Mouse (Mus musculus) layer of hippocampus, adult 8-10 months (tissue): ENCODE measurements around the gene Slamf8. TPM values are rescaled to one million over a fixed set of nuclear protein-coding genes. Genes with fewer than 3 reads are reported as not detected.

Experiments used
- DNase-seq, 2 experiments: peaks; one replicate each; pipeline ENCODE4 v3.0.0; 2022; ENCODE audit warnings: low spot score in 2 of 2
- total RNA-seq, 4 experiments: library from RNA; stranded (reverse); gene quantifications; 2 replicates each; pipeline ENCODE4 v1.2.4; 2022

The Slamf8 gene
- total RNA-seq = under 1 TPM in 2 of 4 experiments, not detected in 2; 0.59 to 0.92 TPM

- DNase-seq = no peak
Measured at GRCm38 (mm10) chr1:172590385-172590784, at the start of gene Slamf8. TSS of gene Slamf8 (minus strand) at chr1:172590568.

GRCm38 (mm10) chr1:172638781-172639180, 48.4 kb upstream of the Slamf8 start:
- no peak for DNase-seq

- DNase-seq = no peak
Measured at GRCm38 (mm10) chr1:172637801-172638200, 47.4 kb upstream of the Slamf8 start.

DNA sequence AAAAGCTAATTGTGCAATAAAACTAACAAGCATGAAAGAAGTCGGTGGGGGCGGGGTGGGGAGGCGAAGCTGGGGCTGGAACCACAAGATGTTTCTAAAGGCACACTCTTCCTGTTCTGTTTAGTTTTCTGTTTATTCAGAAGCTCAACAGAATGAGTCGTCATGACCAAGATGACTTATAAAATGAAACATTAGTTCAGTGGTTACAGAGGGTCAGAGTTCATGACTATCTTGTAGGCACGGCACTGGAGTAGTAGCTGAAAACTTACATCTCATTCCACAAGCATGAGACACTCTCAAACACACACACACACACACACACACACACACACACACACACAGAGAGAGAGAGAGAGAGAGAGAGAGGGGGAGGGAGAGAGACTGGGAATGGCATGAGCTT, 45.9 kb upstream of the Slamf8 start:
- no peak for DNase-seq

- no peak for DNase-seq
Measured at GRCm38 (mm10) chr1:172635258-172635657, 44.9 kb upstream of the Slamf8 start.

GRCm38 (mm10) chr1:172634136-172634535, 43.8 kb upstream of the Slamf8 start:
- no peak for DNase-seq

- DNase-seq = peak; percentile 95 to 96
Measured at GRCm38 (mm10) chr1:172632451-172633326, 42.3 kb upstream of the Slamf8 start, which contains the start of gene Dusp23. TSS of gene Dusp23 (minus strand) at chr1:172632962.

DNA sequence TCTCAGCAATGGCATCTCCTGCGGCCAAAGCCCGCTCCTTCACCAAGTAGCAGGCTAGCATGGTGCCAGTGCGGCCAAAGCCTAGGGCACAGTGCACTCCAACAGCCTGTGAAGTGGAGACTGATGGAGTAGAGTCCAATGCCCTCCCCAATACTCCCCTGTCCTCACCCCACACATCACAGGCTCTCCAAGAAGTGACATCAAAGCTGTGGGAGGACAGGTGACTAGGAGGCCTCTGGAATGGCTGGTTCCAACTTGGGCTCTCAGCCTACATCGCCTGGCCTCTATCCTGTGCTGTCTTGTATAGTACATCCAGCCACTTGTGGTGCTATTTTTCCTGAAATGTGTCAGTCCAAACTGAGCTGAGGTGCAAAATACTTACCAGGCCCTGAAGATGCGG, 41.4 kb upstream of the Slamf8 start:
- DNase-seq = no peak

DNA sequence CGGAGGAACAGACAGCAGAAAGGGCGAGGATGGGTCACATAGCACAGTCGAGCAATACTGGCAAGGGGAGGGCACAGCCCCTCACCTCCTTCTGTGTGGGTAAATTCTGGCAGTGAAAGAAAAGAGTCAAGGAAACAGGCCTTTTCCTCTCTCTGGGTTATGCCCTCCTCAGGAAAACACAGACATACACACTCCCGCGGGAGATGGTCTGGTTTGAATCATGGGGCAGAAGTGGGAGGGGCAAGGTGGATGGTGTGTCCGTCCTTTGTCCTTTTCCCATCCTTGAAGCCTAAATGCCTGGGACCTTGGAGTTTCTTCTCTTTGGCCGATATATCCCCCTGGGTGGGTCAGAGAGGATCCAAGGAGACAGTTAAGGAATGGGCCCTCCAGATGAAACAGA, 39.5 kb upstream of the Slamf8 start:
- DNase-seq = no peak

DNA sequence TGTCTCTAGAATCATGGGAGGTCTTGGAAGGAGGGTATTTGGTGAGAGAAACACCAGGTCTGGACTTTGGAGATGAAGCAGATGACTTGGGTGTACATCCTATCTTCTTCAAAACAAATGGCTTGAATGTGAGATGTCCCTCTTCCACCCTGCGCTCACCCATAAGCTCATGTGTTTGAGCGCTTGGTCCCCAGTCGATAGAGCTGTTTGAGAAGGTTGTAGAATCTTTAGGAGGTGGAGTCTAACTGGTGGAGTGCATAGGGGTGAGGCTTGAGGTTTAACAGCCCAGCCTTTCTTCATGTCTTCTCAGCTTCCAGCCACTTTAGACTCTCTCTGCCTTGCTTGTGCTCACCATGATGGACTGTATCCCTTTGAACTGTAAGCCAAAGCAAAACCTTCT, 35.9 kb upstream of the Slamf8 start:
- no peak for DNase-seq

- no peak for DNase-seq
Measured at GRCm38 (mm10) chr1:172624081-172624480, 33.7 kb upstream of the Slamf8 start.

DNA sequence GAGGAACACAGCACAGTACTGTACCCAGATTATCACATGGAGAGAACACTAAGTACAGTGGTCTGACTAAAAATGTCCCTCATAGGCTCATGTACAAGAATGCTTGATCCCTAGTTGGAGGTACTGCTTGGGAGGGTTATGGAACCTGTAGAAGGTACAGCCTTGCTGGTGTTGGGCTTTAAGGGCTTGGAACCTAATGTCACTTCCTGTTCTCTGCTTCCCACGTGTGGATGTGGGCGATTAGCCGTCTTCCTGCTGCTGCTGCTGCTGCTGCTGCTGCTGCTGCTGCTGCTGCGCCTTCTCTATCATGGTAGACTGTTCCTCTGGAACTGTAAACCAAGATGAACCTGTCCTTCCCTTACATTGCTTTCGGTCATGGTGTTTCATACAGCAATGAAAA, 33.2 kb upstream of the Slamf8 start:
- DNase-seq = no peak

DNA sequence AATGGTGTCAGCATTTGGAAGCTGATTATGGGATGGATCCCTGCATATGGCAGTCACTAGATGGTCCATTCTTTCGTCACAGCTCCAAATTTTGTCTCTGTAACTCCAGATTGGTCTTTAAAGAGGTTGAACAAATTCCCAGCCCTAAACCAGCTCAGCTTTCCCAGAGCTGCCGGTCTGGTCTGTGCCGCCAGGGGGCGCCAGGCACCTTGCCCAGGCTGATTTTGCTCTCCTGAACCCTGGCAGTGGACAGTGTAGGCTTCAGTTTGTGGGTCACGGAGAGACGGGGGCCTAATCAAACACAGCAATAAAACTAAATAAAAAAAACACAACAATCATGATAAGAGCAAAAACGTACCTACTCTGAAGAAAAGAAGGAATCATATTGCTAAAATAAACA, 28.9 kb upstream of the Slamf8 start:
- peak; percentile 19 to 64 for DNase-seq

DNA sequence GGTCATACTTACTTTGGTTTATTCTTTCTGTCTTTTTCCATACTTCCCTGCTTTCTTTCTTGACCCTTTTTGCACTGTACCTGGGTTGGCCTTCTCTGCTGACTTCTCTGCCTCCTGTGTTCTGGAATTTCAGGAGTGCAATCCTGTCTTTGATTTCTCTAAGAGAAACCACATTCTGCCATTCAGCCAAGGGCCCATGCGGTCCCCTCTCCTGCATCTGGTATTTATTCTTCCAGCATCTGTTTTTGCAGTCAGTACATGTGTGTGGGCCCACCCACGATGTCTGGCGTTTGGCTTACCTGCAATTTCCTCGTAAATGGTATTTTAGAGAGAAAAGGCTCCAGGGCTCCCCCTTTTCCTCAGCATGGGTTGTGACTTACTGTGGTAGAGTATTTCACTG, 27.8 kb upstream of the Slamf8 start:
- peak; percentile 14 to 19 for DNase-seq

DNA sequence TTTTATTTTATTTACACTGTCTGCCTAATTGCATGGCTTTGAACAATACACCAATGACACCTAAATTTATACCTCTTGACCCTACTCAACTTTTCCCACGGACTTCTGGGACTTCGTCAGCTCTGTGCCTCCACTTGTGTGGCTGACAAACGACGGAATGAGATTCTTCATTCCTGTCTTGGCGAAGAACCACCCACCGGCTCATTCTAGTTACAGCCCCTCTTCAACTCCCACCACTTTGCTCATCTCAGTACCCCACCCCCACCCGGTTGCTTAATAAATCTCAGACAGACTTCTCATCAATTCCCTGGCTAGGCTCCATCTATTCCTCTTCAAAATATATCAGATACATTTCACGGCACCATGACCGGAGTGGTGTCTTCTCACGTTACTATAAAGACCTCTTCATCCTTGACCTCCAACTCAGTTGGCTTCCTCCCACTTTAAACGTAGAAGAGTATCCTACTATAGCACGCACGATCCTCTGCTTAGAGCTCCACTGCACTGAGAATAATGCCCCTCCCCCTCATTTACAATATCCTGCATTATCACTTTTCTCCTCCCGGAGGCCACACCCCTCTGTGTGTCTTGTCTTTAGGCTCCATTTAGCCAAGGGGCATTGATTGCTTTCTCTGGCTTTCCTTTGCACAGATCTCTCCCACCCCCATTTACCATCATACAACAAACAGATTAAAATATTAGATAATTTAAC, 27.2 kb upstream of the Slamf8 start:
- no peak for DNase-seq

GRCm38 (mm10) chr1:172616537-172617300, 26.4 kb upstream of the Slamf8 start:
- DNase-seq = peak; percentile 18 to 39

GRCm38 (mm10) chr1:172615412-172615811, 25.0 kb upstream of the Slamf8 start:
- DNase-seq = no peak

DNA sequence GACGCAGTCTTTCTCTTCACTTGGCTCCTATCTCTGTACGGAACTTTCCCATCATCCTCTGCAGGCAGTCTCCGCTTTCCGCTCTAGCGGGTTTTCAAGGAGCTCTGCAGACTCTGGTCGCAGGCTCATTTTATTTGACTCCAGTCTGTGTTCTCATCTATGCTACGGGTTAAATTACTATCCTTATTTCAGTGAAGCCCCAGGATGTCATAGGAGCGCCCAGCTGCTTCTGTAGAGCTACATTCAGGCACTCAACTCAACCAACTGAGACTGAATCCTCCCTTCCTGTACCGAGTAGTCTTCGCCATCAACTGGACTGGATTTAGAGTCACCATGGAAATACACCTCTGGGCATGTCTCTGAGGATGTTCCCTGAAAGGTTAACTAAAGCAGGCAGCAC, 24.3 kb upstream of the Slamf8 start:
- DNase-seq = no peak

DNA sequence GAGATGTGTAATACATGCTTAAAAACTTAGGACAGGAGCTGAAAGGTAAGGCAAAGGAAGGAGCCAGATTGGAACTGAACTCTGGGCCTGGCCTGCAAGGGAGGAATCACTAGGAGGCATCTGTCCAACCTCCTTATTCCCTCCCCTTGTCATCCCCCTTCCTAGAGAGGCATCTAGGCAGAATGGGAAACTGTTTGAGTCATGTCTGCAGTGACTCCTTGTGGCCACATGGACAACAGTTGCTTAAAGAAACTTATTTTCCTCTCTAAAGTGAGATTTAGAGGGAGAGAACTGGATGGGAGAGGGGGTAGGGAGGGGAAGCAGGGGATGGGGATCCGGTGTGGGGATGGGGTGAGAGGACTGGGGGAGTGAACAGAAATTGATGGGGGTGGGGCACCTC, 22.4 kb upstream of the Slamf8 start:
- DNase-seq = no peak

DNA sequence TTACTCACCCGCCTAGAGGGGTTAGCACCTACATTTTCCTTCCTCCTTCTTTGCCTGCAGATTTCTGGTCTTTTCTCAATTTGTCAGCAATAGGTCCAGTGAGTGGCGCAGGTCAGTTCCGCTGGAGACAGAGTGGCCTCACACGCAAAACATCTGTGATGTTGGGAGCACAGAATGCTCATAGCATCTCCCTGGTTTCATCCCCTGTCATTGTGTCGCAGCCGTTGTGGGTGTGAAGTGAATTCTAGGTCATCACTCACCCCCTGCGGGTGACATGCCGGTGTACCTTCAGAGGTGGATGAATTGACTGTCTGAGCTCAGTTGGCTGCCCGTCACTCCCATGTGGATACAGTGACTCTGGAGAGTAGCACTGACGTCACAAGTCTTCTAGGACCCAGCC, 20.9 kb upstream of the Slamf8 start:
- no peak for DNase-seq

GRCm38 (mm10) chr1:172602326-172602725, 12.0 kb upstream of the Slamf8 start, which contains the start of gene Fcrl6:
TSS of gene Fcrl6 (minus strand) at chr1:172602551.
- DNase-seq = no peak

- no peak for DNase-seq
Measured at GRCm38 (mm10) chr1:172594495-172594894, 4.1 kb upstream of the Slamf8 start.
